Mouse (Mus musculus) liver, embryonic 11.5 days (tissue): ENCODE measurements around the gene Gm3402. TPM values are rescaled to one million over a fixed set of nuclear protein-coding genes. Genes with fewer than 3 reads are reported as not detected.
"Not testable (repeated sequence)": the region's sequence is repeated elsewhere in the genome, so short reads cannot be mapped to it uniquely, and the experiment has no call there.

Source experiments
- ATAC-seq: fragments of 200-750 bp; cut with Nextera tagmentation; replicated peaks from 2 replicates; pipeline ENCODE4 v1.8.0; 2017; ENCODE audit warnings: moderate number of reproducible peaks, mild to moderate bottlenecking, moderate TSS enrichment, moderate library complexity; ENCODE audit not compliant: low FRiP score
- DNase-seq: peaks from one replicate; pipeline ENCODE4 v3.0.0-alpha.2; 2017; ENCODE audit warnings: low spot score
- H3K27ac ChIP-seq: fragments of 300-500 bp; sonication (generic); 2 replicates; pipeline ENCODE4 v1.5.1; 2014; ENCODE audit warnings: mild to moderate bottlenecking, low read depth, low read length, control low read depth
- H3K27me3 ChIP-seq: fragments of 300-500 bp; sonication (generic); replicated peaks from 2 replicates; pipeline ENCODE4 v1.6.1; 2014; ENCODE audit warnings: low read length, mixed read lengths; ENCODE audit not compliant: control insufficient read depth, insufficient read depth
- H3K36me3 ChIP-seq: fragments of 300-500 bp; sonication (generic); 2 replicates; pipeline ENCODE4 v1.6.1; 2014; ENCODE audit warnings: mild to moderate bottlenecking, low read length, moderate library complexity, mixed read lengths; ENCODE audit not compliant: control insufficient read depth, insufficient read depth
- H3K4me1 ChIP-seq: fragments of 300-500 bp; sonication (generic); replicated peaks from 2 replicates; pipeline ENCODE4 v1.6.1; 2014; ENCODE audit warnings: low read length, mixed read lengths; ENCODE audit not compliant: control insufficient read depth, insufficient read depth
- H3K4me2 ChIP-seq: fragments of 300-500 bp; sonication (generic); 2 replicates; pipeline ENCODE4 v1.6.1; 2014; ENCODE audit warnings: mild to moderate bottlenecking, control low read depth, moderate library complexity
- H3K4me3 ChIP-seq: fragments of 300-500 bp; sonication (generic); 2 replicates; pipeline ENCODE4 v1.5.1; 2014; ENCODE audit warnings: low read depth, low read length, control low read depth
- H3K9ac ChIP-seq: fragments of 300-500 bp; sonication (generic); 2 replicates; pipeline ENCODE4 v1.6.1; 2014; ENCODE audit warnings: low read depth, low read length, control low read depth
- H3K9me3 ChIP-seq: fragments of 300-500 bp; sonication (generic); 2 replicates; pipeline ENCODE4 v1.6.1; 2016; ENCODE audit warnings: low read length, inconsistent platforms, mixed read lengths; ENCODE audit not compliant: control insufficient read depth
- WGBS: fragments of 180-500 bp; shearing (Covaris S2); extraction: QIAGEN DNeasy Blood & Tissue Kit; methylation state at CpG from one replicate; pipeline ENCODE4 v1.1.7; 2014; 5-methylcytosine and 5-hydroxymethylcytosine counted together
- polyA plus RNA-seq: library from polyadenylated mRNA; unstranded; fragments of >200 nt; fragmentation: Nextera tagmentation; extraction: Ambion mirVana; gene quantifications from 2 replicates; pipeline ENCODE4 v1.2.1, GENCODE M21; 2014

Gm3402 gene
- polyA plus RNA-seq, 1 experiment from 2014 or later = not detected

GRCm38 (mm10) chr5:146491063-146491462 is 22.9 kb upstream of the Gm3402 start, which contains the start of gene Gm6370:
Gene Gm6370 (plus strand): TSS chr5:146491363.
- H3K4me1 ChIP-seq, H3K9me3 ChIP-seq, DNase-seq, H3K4me2 ChIP-seq, H3K4me3 ChIP-seq, H3K27ac ChIP-seq, H3K36me3 ChIP-seq, ATAC-seq, H3K27me3 ChIP-seq, H3K9ac ChIP-seq: not testable (repeated sequence)
- no CpG with 5 or more reads among the region's 5 CpGs for WGBS

DNA sequence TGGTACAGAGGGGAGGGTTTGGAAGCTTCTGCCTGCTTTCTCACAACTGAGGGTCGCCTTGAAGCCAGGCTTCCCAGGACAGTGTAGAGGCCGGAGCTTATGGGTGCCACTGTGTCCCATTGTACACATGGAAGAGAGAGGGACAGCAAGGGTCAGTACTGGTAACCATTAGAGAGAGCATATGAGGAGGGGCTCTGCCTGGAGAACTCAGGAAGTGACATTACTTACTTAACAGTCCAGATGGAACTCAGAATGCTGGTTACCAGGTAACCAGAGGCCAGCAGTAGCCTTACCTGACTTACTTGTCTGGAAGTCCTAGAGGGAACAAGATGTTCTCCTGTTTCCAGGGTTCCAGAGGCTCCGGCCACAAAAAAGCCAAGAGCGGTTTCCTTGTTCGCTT is 11.8 kb upstream of the Gm3402 start, which contains the start of gene 4930449I24Rik:
4930449I24Rik (plus strand) TSS at position 301 of the 400 bp plus-strand sequence.
- H3K27me3 ChIP-seq, H3K4me2 ChIP-seq, H3K9ac ChIP-seq, H3K4me3 ChIP-seq, ATAC-seq, H3K36me3 ChIP-seq, H3K27ac ChIP-seq, H3K9me3 ChIP-seq, H3K4me1 ChIP-seq, DNase-seq: not testable (repeated sequence)
- no CpG with 5 or more reads among the region's 5 CpGs for WGBS

GRCm38 (mm10) chr5:146525501-146525900 is 11.6 kb downstream of the Gm3402 start, which contains the start of gene Gm3404:
Gene Gm3404 (plus strand): TSS chr5:146525801.
- not testable (repeated sequence) for H3K27me3 ChIP-seq, ATAC-seq, H3K9ac ChIP-seq, H3K36me3 ChIP-seq, H3K9me3 ChIP-seq, H3K27ac ChIP-seq, H3K4me3 ChIP-seq, H3K4me1 ChIP-seq, H3K4me2 ChIP-seq, DNase-seq
- no CpG with 5 or more reads among the region's 3 CpGs for WGBS

DNA sequence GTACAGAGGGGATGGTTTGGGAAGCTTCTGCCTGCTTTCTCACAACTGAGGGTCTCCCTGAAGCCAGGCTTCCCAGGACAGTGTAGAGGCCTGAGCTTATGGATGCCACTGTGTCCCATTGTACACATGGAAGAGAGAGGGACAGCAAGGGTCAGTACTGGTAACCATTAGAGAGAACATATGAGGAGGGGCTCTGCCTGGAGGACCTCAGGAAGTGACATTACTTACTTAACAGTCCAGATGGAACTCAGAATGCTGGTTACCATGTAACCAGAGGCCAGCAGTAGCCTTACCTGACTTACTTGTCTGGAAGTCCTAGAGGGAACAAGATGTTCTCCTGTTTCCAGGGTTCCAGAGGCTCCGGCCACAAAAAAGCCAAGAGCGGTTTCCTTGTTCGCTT is 23.4 kb downstream of the Gm3402 start, which contains the start of gene Gm3409:
Gm3409 (plus strand) TSS at position 301 of the 400 bp plus-strand sequence.
- not testable (repeated sequence) for H3K27me3 ChIP-seq, H3K4me3 ChIP-seq, H3K36me3 ChIP-seq, H3K27ac ChIP-seq, H3K4me1 ChIP-seq, H3K4me2 ChIP-seq, ATAC-seq, DNase-seq, H3K9me3 ChIP-seq, H3K9ac ChIP-seq
- no CpG with 5 or more reads among the region's 3 CpGs for WGBS

DNA sequence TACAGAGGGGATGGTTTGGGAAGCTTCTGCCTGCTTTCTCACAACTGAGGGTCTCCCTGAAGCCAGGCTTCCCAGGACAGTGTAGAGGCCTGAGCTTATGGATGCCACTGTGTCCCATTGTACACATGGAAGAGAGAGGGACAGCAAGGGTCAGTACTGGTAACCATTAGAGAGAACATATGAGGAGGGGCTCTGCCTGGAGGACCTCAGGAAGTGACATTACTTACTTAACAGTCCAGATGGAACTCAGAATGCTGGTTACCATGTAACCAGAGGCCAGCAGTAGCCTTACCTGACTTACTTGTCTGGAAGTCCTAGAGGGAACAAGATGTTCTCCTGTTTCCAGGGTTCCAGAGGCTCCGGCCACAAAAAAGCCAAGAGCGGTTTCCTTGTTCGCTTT is 41.9 kb downstream of the Gm3402 start, which contains the start of gene Gm3415:
Gm3415 (plus strand) TSS at position 301 of the 400 bp plus-strand sequence.
- not testable (repeated sequence) for H3K36me3 ChIP-seq, H3K9me3 ChIP-seq, H3K27me3 ChIP-seq, H3K4me1 ChIP-seq, H3K9ac ChIP-seq, H3K4me2 ChIP-seq, DNase-seq, ATAC-seq, H3K27ac ChIP-seq, H3K4me3 ChIP-seq
- no CpG with 5 or more reads among the region's 3 CpGs for WGBS

DNA sequence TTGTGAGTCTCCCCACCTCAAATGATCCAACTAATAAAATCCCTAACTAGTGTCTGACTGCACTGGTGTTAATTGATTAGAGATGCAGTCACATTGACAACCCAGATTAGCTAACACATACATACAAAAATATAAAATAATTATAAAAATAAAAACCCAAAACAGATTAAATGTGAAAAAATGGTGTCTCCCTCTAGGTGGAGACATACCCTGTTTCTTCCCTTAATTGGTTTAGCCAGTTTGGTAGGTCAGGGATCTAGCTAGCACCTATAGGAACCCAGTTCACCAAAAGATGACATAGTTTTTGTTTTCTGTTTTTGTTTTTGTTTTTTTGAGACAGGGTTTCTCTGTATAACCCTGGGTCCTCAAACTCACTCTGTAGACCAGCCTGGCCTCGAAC is 50.3 kb downstream of the Gm3402 start:
- WGBS = 69% methylated on average over 1 of the region's 1 CpGs
- no peak overlapping the region for H3K4me2 ChIP-seq

More for the DNA sequence above, 50.3 kb downstream of the Gm3402 start:
- DNase-seq = no peak
- H3K27ac ChIP-seq = no peak overlapping the region
- H3K4me1 ChIP-seq = no peaks in the 10 kb centered on the region
- no peak overlapping the region for H3K9ac ChIP-seq
- H3K9me3 ChIP-seq = no peaks in the 10 kb centered on the region
- no peak overlapping the region for H3K4me3 ChIP-seq
- no peaks in the 10 kb centered on the region for H3K27me3 ChIP-seq
- ATAC-seq = no peak
- no peaks in the 10 kb centered on the region for H3K36me3 ChIP-seq

Other genes starting within 250 kb of the Gm3402 start
- 0.18 and 0.40 TPM in 2 replicates for gene Wasf3, start 129.1 kb upstream of the Gm3402 start, polyA plus RNA-seq
- gene Gm6408, start 32.2 kb upstream of the Gm3402 start, polyA plus RNA-seq = not detected in 2 replicates
- gene Gm6370, start 22.8 kb upstream of the Gm3402 start, polyA plus RNA-seq = not detected in 2 replicates
- gene 4930449I24Rik, start 11.7 kb upstream of the Gm3402 start, polyA plus RNA-seq = not detected in 2 replicates
- not detected in 2 replicates for gene Gm3404, start 11.7 kb downstream of the Gm3402 start, polyA plus RNA-seq
- not detected in 2 replicates for gene Gm3409, start 23.5 kb downstream of the Gm3402 start, polyA plus RNA-seq
- not detected in 2 replicates for gene Gm3415, start 42.0 kb downstream of the Gm3402 start, polyA plus RNA-seq
- gene Gpr12, start 71.1 kb downstream of the Gm3402 start, polyA plus RNA-seq = 0.37 and 0.43 TPM in 2 replicates